20 mouse cellular contexts compared by ENCODE assay signal in the genomic region with DNA sequence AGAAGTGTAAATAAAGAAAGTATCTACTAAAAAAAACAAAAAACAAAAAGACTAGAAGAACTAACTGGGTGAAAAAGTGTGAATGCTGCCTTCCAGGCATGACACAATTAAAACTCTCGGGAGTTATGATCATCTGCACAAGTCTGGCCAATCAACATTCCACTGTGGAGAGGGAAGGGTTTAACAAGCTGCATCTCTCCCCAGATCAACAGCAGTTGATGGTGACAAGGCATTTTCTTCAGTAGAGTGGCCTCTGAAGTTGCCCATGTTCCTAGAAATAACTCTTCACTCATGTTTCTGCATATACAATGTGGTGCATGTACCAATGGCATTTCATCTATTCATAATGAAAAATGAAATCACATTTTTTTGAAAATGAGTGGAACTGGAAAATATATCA. TPM values are rescaled to one million over a fixed set of nuclear protein-coding genes. Genes with fewer than 3 reads are reported as not detected.
DNase-seq lines count a peak whose midpoint lies in the region; ATAC-seq and TF ChIP-seq lines count a peak whose summit lies in the region.
"Had no signal": no experiment of that assay in that cellular context is flagged by ENCODE, and none has a peak within 500 bp of the region (broad histone marks: within the 10 kb centered on the region; RNA-seq: fewer than 3 reads in every experiment).

No protein-coding gene starts in this region.

- no peak for ATAC-seq in heart, embryonic 11.5 days (replicated peaks; ENCODE audit: insufficient number of reproducible peaks, low FRiP score, low TSS enrichment)
- ATAC-seq in G1E (ENCODE audit: extremely low read depth, insufficient number of reproducible peaks, low FRiP score, poor library complexity, severe bottlenecking) = peak; percentile 93
- ATAC-seq: activated CD4-positive, CD25-positive, alpha-beta regulatory T cell, adult 4 months; CD4-positive, CD25-positive, alpha-beta regulatory T cell, adult 4 months; Patski had no signal

- H3K27ac ChIP-seq in heart, embryonic 11.5 days (ENCODE audit: low read depth, low read length) = no peak overlapping the region

- no peak overlapping the region for H3K9ac ChIP-seq in heart, embryonic 11.5 days (ENCODE audit: low read depth, low read length)

- H3K4me3 ChIP-seq in heart, embryonic 11.5 days (ENCODE audit: low read depth, low read length) = no peak overlapping the region
- H3K4me3 ChIP-seq in G1E (ENCODE audit: low read depth, low read length) = no peak overlapping the region

- H3K36me3 ChIP-seq in heart, embryonic 11.5 days (ENCODE audit: control insufficient read depth, insufficient read depth, low read length) = no peaks in the 10 kb centered on the region
- H3K36me3 ChIP-seq in G1E (replicated peaks) = peaks cover 3% of the 10 kb centered on the region

- 91% methylated on average over 1 of the region's 1 CpGs for WGBS in heart, embryonic 11.5 days (ENCODE audit: insufficient replicate concordance)

- H3K4me2 ChIP-seq in heart, embryonic 11.5 days = no peak overlapping the region

- no peaks in the 10 kb centered on the region for H3K27me3 ChIP-seq in heart, embryonic 11.5 days (ENCODE audit: control insufficient read depth, insufficient read depth, low read length)
- no peaks in the 10 kb centered on the region for H3K27me3 ChIP-seq in G1E (ENCODE audit: insufficient read depth, low read length)
- H3K27me3 ChIP-seq: CH12.LX, Patski had no signal

- no peaks in the 10 kb centered on the region for H3K9me3 ChIP-seq in heart, embryonic 11.5 days (replicated peaks; ENCODE audit: control insufficient read depth, low read length)
- 0 out of 2 replicates have a peak, but pooled peaks cover under 1% of the 10 kb centered on the region for H3K9me3 ChIP-seq in G1E (replicated peaks)

- no peaks in the 10 kb centered on the region for H3K4me1 ChIP-seq in heart, embryonic 11.5 days (ENCODE audit: control insufficient read depth, insufficient read depth, low read length)
- H3K4me1 ChIP-seq in G1E (ENCODE audit: insufficient read depth, low read depth, low read length) = peaks cover 24% of the 10 kb centered on the region

- DNase-seq in heart, adult 11 months = peak; percentile 42
- peak; percentile 56 for DNase-seq in G1E (ENCODE audit: low spot score)
- no peak for DNase-seq in kidney, adult 11 months
- DNase-seq: adrenal gland, adult 2 months; adrenal gland, adult 8-10 months; adrenal gland, postnatal 10 days; adrenal gland, postnatal 14 days; adrenal gland, postnatal 25 days; adrenal gland, postnatal 36 days; B cell, adult 2 months; cerebellum, adult 11 months; cerebellum, adult 11-12 months; cerebellum, adult 18-20 months; cerebellum, adult 2 months had no signal

- TF ChIP-seq CTCF in G1E (IDR thresholded peaks at IDR 0.05; ENCODE audit: low read depth, low read length) = no peak

RNA-seq across cellular contexts. Expression of a gene that starts 14.2 kb away (rescaled TPM):
- 29.7 and 30.7 TPM in 2 replicates for polyA plus RNA-seq in heart, embryonic 11.5 days (2014; fragmentation: Nextera tagmentation; extraction: Ambion mirVana)
- total RNA-seq in G1E (2014; fragmentation: Nextera tagmentation) (73.9 and 82.4 TPM in 2 replicates), G1E (2017) (63.1 and 75.0 TPM in 2 replicates)
- 18.5 and 22.1 TPM in 2 replicates for polyA plus RNA-seq in G1E (2012)

RNA-seq across cellular contexts. Expression of a gene that starts 58.8 kb away (rescaled TPM):
- polyA plus RNA-seq in heart, embryonic 11.5 days (2014; fragmentation: Nextera tagmentation; extraction: Ambion mirVana) = 2.2 and 2.6 TPM in 2 replicates
- total RNA-seq in G1E (2014; fragmentation: Nextera tagmentation) = not detected in 2 replicates
- 0.46 and 0.76 TPM in 2 replicates for total RNA-seq in G1E (2017)
- polyA plus RNA-seq in G1E (2012) = not detected in 2 replicates
- total RNA-seq: MEL had no signal
- polyA plus RNA-seq: activated CD4-positive, CD25-positive, alpha-beta regulatory T cell, adult 4 months; CD4-positive, CD25-positive, alpha-beta regulatory T cell, adult 4 months had no signal
